Mouse (Mus musculus): ENCODE results near the gene Cdc34. TPM values are rescaled to one million over a fixed set of nuclear protein-coding genes. Genes with fewer than 3 reads are reported as not detected.

Cdc34 gene
- polyA plus RNA-seq, 1 experiment from 2014 or later: 106 TPM

GRCm38 (mm10) chr10:79713163-79713562 lies 31.2 kb downstream of the Cdc34 start:
- Histone ChIP-seq H3K9ac (ENCODE audit: low read length) (no peak overlapping the region), H3K9me3 (ENCODE audit: control insufficient read depth, low read length) (no peaks in the 10 kb centered on the region), H3K27ac (replicated peaks in 1 of 2; ENCODE audit: control insufficient read depth in 1 of 2, insufficient read depth in 1 of 2, low read depth in 2 of 2, low read length in 2 of 2) (no peak overlapping the region), H3K4me1 (ENCODE audit: control insufficient read depth in 2 of 2, insufficient read depth in 2 of 2, low read length in 2 of 2) (peaks cover 15 to 38% of the 10 kb centered on the region in 2 experiments), H3K4me3 (ENCODE audit: control insufficient read depth in 1 of 2, insufficient read depth in 1 of 2, low read depth in 1 of 2, low read length in 2 of 2) (no peak overlapping the region), H3K27me3 (ENCODE audit: control insufficient read depth, insufficient read depth, low read length) (peaks cover 38% of the 10 kb centered on the region), H3K4me2 (ENCODE audit: low read length) (no peak overlapping the region), H3K36me3 (ENCODE audit: control insufficient read depth, insufficient read depth, low read length) (peaks cover 41% of the 10 kb centered on the region)
- WGBS: 25% methylated on average over 1 of the region's 1 CpGs
- ATAC-seq (ENCODE audit: insufficient number of reproducible peaks, insufficient read depth, low FRiP score, low read depth): no peak

- no peak overlapping the region for H3K9ac ChIP-seq (ENCODE audit: low read length)
- no peaks in the 10 kb centered on the region for H3K9me3 ChIP-seq (ENCODE audit: control insufficient read depth, low read length)
- 71% methylated on average over 4 of the region's 4 CpGs for WGBS
- peaks cover 22% of the 10 kb centered on the region for H3K36me3 ChIP-seq (ENCODE audit: control insufficient read depth, insufficient read depth, low read length)
- peaks cover 53% of the 10 kb centered on the region for H3K27me3 ChIP-seq (ENCODE audit: control insufficient read depth, insufficient read depth, low read length)
- H3K4me1 ChIP-seq (ENCODE audit: control insufficient read depth in 2 of 2, insufficient read depth in 2 of 2, low read length in 2 of 2): peaks cover 4 to 20% of the 10 kb centered on the region in 2 experiments; a peak in 3 of 4 replicates
- H3K27ac ChIP-seq (replicated peaks in 1 of 2; ENCODE audit: control insufficient read depth in 1 of 2, insufficient read depth in 1 of 2, low read depth in 2 of 2, low read length in 2 of 2): no peak overlapping the region
- H3K4me3 ChIP-seq (ENCODE audit: control insufficient read depth in 1 of 2, insufficient read depth in 1 of 2, low read depth in 1 of 2, low read length in 2 of 2): no peak overlapping the region
- no peak for ATAC-seq (ENCODE audit: insufficient number of reproducible peaks, insufficient read depth, low FRiP score, low read depth)
- no peak overlapping the region for H3K4me2 ChIP-seq (ENCODE audit: low read length)
Measured at GRCm38 (mm10) chr10:79714996-79715395, 33.0 kb downstream of the Cdc34 start.

- Histone ChIP-seq H3K9me3 (ENCODE audit: control insufficient read depth, low read length) (no peaks in the 10 kb centered on the region), H3K4me2 (ENCODE audit: low read length) (peak within 1 kb of the TSS; percentile 91), H3K9ac (ENCODE audit: low read length) (peak within 1 kb of the TSS; percentile 34; the same call in 1 of the 2 replicates), H3K4me3 (ENCODE audit: control insufficient read depth in 1 of 2, insufficient read depth in 1 of 2, low read depth in 1 of 2, low read length in 2 of 2) (peak within 1 kb of the TSS; percentile 54 to 67), H3K36me3 (ENCODE audit: control insufficient read depth, insufficient read depth, low read length) (peaks cover 8% of the 10 kb centered on the region), H3K27ac (replicated peaks in 1 of 2; ENCODE audit: control insufficient read depth in 1 of 2, insufficient read depth in 1 of 2, low read depth in 2 of 2, low read length in 2 of 2) (no peak within 1 kb of the TSS), H3K27me3 (ENCODE audit: control insufficient read depth, insufficient read depth, low read length) (peaks cover 60% of the 10 kb centered on the region), H3K4me1 (ENCODE audit: control insufficient read depth in 2 of 2, insufficient read depth in 2 of 2, low read length in 2 of 2) (peaks cover 3 to 20% of the 10 kb centered on the region in 2 experiments; a peak in 3 of 4 replicates)
- WGBS: 2% methylated on average over 73 of the region's 91 CpGs
- peak; percentile 33; the same call in 1 of the 2 replicates for ATAC-seq (ENCODE audit: insufficient number of reproducible peaks, insufficient read depth, low FRiP score, low read depth)
Measured at GRCm38 (mm10) chr10:79716254-79716987, 34.4 kb downstream of the Cdc34 start, which contains the start of gene Hcn2. TSS of gene Hcn2 (plus strand) at chr10:79716634.

GRCm38 (mm10) chr10:79716988-79717355 lies 35.0 kb downstream of the Cdc34 start:
- Histone ChIP-seq H3K36me3 (ENCODE audit: control insufficient read depth, insufficient read depth, low read length) (peaks cover 2% of the 10 kb centered on the region), H3K27ac (replicated peaks in 1 of 2; ENCODE audit: control insufficient read depth in 1 of 2, insufficient read depth in 1 of 2, low read depth in 2 of 2, low read length in 2 of 2) (no peak overlapping the region), H3K9ac (ENCODE audit: low read length) (peak overlapping the region; percentile 34; the same call in 1 of the 2 replicates), H3K27me3 (ENCODE audit: control insufficient read depth, insufficient read depth, low read length) (peaks cover 60% of the 10 kb centered on the region), H3K4me3 (ENCODE audit: control insufficient read depth in 1 of 2, insufficient read depth in 1 of 2, low read depth in 1 of 2, low read length in 2 of 2) (peak overlapping the region; percentile 54 to 67), H3K4me1 (ENCODE audit: control insufficient read depth in 2 of 2, insufficient read depth in 2 of 2, low read length in 2 of 2) (peaks cover 3 to 20% of the 10 kb centered on the region in 2 experiments; a peak in 3 of 4 replicates), H3K9me3 (ENCODE audit: control insufficient read depth, low read length) (no peaks in the 10 kb centered on the region), H3K4me2 (ENCODE audit: low read length) (peak overlapping the region; percentile 91)
- under 1% methylated on average over 32 of the region's 44 CpGs for WGBS
- no peak for ATAC-seq (ENCODE audit: insufficient number of reproducible peaks, insufficient read depth, low FRiP score, low read depth)

- no peak for ATAC-seq (ENCODE audit: insufficient number of reproducible peaks, insufficient read depth, low FRiP score, low read depth)
- Histone ChIP-seq H3K36me3 (ENCODE audit: control insufficient read depth, insufficient read depth, low read length) (no peaks in the 10 kb centered on the region), H3K4me1 (ENCODE audit: control insufficient read depth in 2 of 2, insufficient read depth in 2 of 2, low read length in 2 of 2) (peaks cover 0 to 17% of the 10 kb centered on the region in 2 experiments; a peak in 3 of 4 replicates), H3K4me2 (ENCODE audit: low read length) (peak overlapping the region; percentile 91), H3K9ac (ENCODE audit: low read length) (no peak overlapping the region), H3K27ac (replicated peaks in 1 of 2; ENCODE audit: control insufficient read depth in 1 of 2, insufficient read depth in 1 of 2, low read depth in 2 of 2, low read length in 2 of 2) (no peak overlapping the region), H3K4me3 (ENCODE audit: control insufficient read depth in 1 of 2, insufficient read depth in 1 of 2, low read depth in 1 of 2, low read length in 2 of 2) (peak overlapping the region in 1 of 2 experiments; percentile 67; a peak in 2 of 4 replicates), H3K9me3 (ENCODE audit: control insufficient read depth, low read length) (no peaks in the 10 kb centered on the region), H3K27me3 (ENCODE audit: control insufficient read depth, insufficient read depth, low read length) (peaks cover 60% of the 10 kb centered on the region)
- WGBS: 5% methylated on average over 43 of the region's 43 CpGs
Measured at GRCm38 (mm10) chr10:79717640-79718357, 35.8 kb downstream of the Cdc34 start.

- no peak for ATAC-seq (ENCODE audit: insufficient number of reproducible peaks, insufficient read depth, low FRiP score, low read depth)
- Histone ChIP-seq H3K4me1 (ENCODE audit: control insufficient read depth in 2 of 2, insufficient read depth in 2 of 2, low read length in 2 of 2) (peaks cover 4 to 23% of the 10 kb centered on the region in 2 experiments; a peak in 3 of 4 replicates), H3K9ac (ENCODE audit: low read length) (no peak overlapping the region), H3K9me3 (ENCODE audit: control insufficient read depth, low read length) (no peaks in the 10 kb centered on the region), H3K36me3 (ENCODE audit: control insufficient read depth, insufficient read depth, low read length) (no peaks in the 10 kb centered on the region), H3K27ac (replicated peaks in 1 of 2; ENCODE audit: control insufficient read depth in 1 of 2, insufficient read depth in 1 of 2, low read depth in 2 of 2, low read length in 2 of 2) (no peak overlapping the region), H3K4me2 (ENCODE audit: low read length) (no peak overlapping the region), H3K4me3 (ENCODE audit: control insufficient read depth in 1 of 2, insufficient read depth in 1 of 2, low read depth in 1 of 2, low read length in 2 of 2) (no peak overlapping the region), H3K27me3 (ENCODE audit: control insufficient read depth, insufficient read depth, low read length) (peaks cover 41% of the 10 kb centered on the region)
- 54% methylated on average over 5 of the region's 5 CpGs for WGBS
Measured at GRCm38 (mm10) chr10:79721089-79721488, 39.1 kb downstream of the Cdc34 start.

- Histone ChIP-seq H3K36me3 (ENCODE audit: control insufficient read depth, insufficient read depth, low read length) (no peaks in the 10 kb centered on the region), H3K9me3 (ENCODE audit: control insufficient read depth, low read length) (no peaks in the 10 kb centered on the region), H3K4me3 (ENCODE audit: control insufficient read depth in 1 of 2, insufficient read depth in 1 of 2, low read depth in 1 of 2, low read length in 2 of 2) (no peak overlapping the region), H3K4me2 (ENCODE audit: low read length) (no peak overlapping the region), H3K27ac (replicated peaks in 1 of 2; ENCODE audit: control insufficient read depth in 1 of 2, insufficient read depth in 1 of 2, low read depth in 2 of 2, low read length in 2 of 2) (no peak overlapping the region), H3K4me1 (ENCODE audit: control insufficient read depth in 2 of 2, insufficient read depth in 2 of 2, low read length in 2 of 2) (peaks cover 4 to 8% of the 10 kb centered on the region in 2 experiments; a peak in 2 of 4 replicates), H3K9ac (ENCODE audit: low read length) (no peak overlapping the region), H3K27me3 (ENCODE audit: control insufficient read depth, insufficient read depth, low read length) (peaks cover 23% of the 10 kb centered on the region)
- ATAC-seq (ENCODE audit: insufficient number of reproducible peaks, insufficient read depth, low FRiP score, low read depth): no peak
- 66% methylated on average over 6 of the region's 6 CpGs for WGBS
Measured at GRCm38 (mm10) chr10:79723047-79723446, 41.1 kb downstream of the Cdc34 start.

Measured in heart, embryonic 14.5 days (tissue).